Mouse (Mus musculus): ENCODE results near the gene Pde6d. TPM values are rescaled to one million over a fixed set of nuclear protein-coding genes. Genes with fewer than 3 reads are reported as not detected.

Gene Pde6d
- total RNA-seq (2017), result 5.1 and 8.0 TPM in 2 replicates

GRCm38 (mm10) chr1:86582451-86583096 is at the start of gene Pde6d, which contains the start of gene Cops7b:
Gene Pde6d (minus strand): TSS chr1:86582629.
Gene Cops7b (plus strand): TSS chr1:86582904.
- ATAC-seq (ENCODE audit: extremely low read depth, insufficient number of reproducible peaks, low FRiP score, poor library complexity, severe bottlenecking), result peak; percentile 93

- no peak for ATAC-seq (ENCODE audit: extremely low read depth, insufficient number of reproducible peaks, low FRiP score, poor library complexity, severe bottlenecking)
These were observed 48.1 kb upstream of the Pde6d start for GRCm38 (mm10) chr1:86630527-86630926.

GRCm38 (mm10) chr1:86629936-86630335 is 47.5 kb upstream of the Pde6d start:
- ATAC-seq (ENCODE audit: extremely low read depth, insufficient number of reproducible peaks, low FRiP score, poor library complexity, severe bottlenecking), result no peak

- ATAC-seq (ENCODE audit: extremely low read depth, insufficient number of reproducible peaks, low FRiP score, poor library complexity, severe bottlenecking), result no peak
These were observed 45.8 kb upstream of the Pde6d start for GRCm38 (mm10) chr1:86628270-86628669.

- ATAC-seq (ENCODE audit: extremely low read depth, insufficient number of reproducible peaks, low FRiP score, poor library complexity, severe bottlenecking), result no peak
These were observed 40.9 kb upstream of the Pde6d start for GRCm38 (mm10) chr1:86623001-86624000.

GRCm38 (mm10) chr1:86622296-86622695 is 39.9 kb upstream of the Pde6d start:
- no peak for ATAC-seq (ENCODE audit: extremely low read depth, insufficient number of reproducible peaks, low FRiP score, poor library complexity, severe bottlenecking)

GRCm38 (mm10) chr1:86618454-86619125 is 36.2 kb upstream of the Pde6d start:
- no peak for ATAC-seq (ENCODE audit: extremely low read depth, insufficient number of reproducible peaks, low FRiP score, poor library complexity, severe bottlenecking)

- ATAC-seq (ENCODE audit: extremely low read depth, insufficient number of reproducible peaks, low FRiP score, poor library complexity, severe bottlenecking), result no peak
These were observed 31.8 kb upstream of the Pde6d start for GRCm38 (mm10) chr1:86614269-86614668.

- no peak for ATAC-seq (ENCODE audit: extremely low read depth, insufficient number of reproducible peaks, low FRiP score, poor library complexity, severe bottlenecking)
These were observed 29.7 kb upstream of the Pde6d start for GRCm38 (mm10) chr1:86612081-86612480.

- no peak for ATAC-seq (ENCODE audit: extremely low read depth, insufficient number of reproducible peaks, low FRiP score, poor library complexity, severe bottlenecking)
These were observed 28.5 kb upstream of the Pde6d start for GRCm38 (mm10) chr1:86610954-86611353.

- no peak for ATAC-seq (ENCODE audit: extremely low read depth, insufficient number of reproducible peaks, low FRiP score, poor library complexity, severe bottlenecking)
These were observed 17.7 kb upstream of the Pde6d start for GRCm38 (mm10) chr1:86600117-86600516.

- ATAC-seq (ENCODE audit: extremely low read depth, insufficient number of reproducible peaks, low FRiP score, poor library complexity, severe bottlenecking), result 0 out of 2 replicates have a peak, but pooled peaks have one; percentile 30
These were observed 16.1 kb upstream of the Pde6d start for GRCm38 (mm10) chr1:86598516-86598915.

- no peak for ATAC-seq (ENCODE audit: extremely low read depth, insufficient number of reproducible peaks, low FRiP score, poor library complexity, severe bottlenecking)
These were observed 14.1 kb upstream of the Pde6d start for GRCm38 (mm10) chr1:86596512-86596911.

- no peak for ATAC-seq (ENCODE audit: extremely low read depth, insufficient number of reproducible peaks, low FRiP score, poor library complexity, severe bottlenecking)
These were observed 12.9 kb upstream of the Pde6d start for GRCm38 (mm10) chr1:86595315-86595714.

GRCm38 (mm10) chr1:86594539-86594938 is 12.1 kb upstream of the Pde6d start:
- ATAC-seq (ENCODE audit: extremely low read depth, insufficient number of reproducible peaks, low FRiP score, poor library complexity, severe bottlenecking), result no peak

- peak; percentile 67 for ATAC-seq (ENCODE audit: extremely low read depth, insufficient number of reproducible peaks, low FRiP score, poor library complexity, severe bottlenecking)
These were observed 4.6 kb upstream of the Pde6d start for GRCm38 (mm10) chr1:86586992-86587391.

- ATAC-seq (ENCODE audit: extremely low read depth, insufficient number of reproducible peaks, low FRiP score, poor library complexity, severe bottlenecking), result no peak
These were observed 1.3 kb upstream of the Pde6d start for GRCm38 (mm10) chr1:86583709-86584108.

GRCm38 (mm10) chr1:86581692-86582450 is 558 bp downstream of the Pde6d start:
- ATAC-seq (ENCODE audit: extremely low read depth, insufficient number of reproducible peaks, low FRiP score, poor library complexity, severe bottlenecking), result no peak

- ATAC-seq (ENCODE audit: extremely low read depth, insufficient number of reproducible peaks, low FRiP score, poor library complexity, severe bottlenecking), result no peak
These were observed 2.0 kb downstream of the Pde6d start for GRCm38 (mm10) chr1:86580426-86580825.
